Mouse (Mus musculus): ENCODE measurements around the gene Pusl1. TPM values are rescaled to one million over a fixed set of nuclear protein-coding genes. Genes with fewer than 3 reads are reported as not detected.

The Pusl1 gene
- polyA plus RNA-seq, 1 experiment from 2014 or later: 51.8 TPM

- Histone ChIP-seq H3K27me3 (ENCODE audit: control insufficient read depth, insufficient read depth, low read length) (no peaks in the 10 kb centered on the region), H3K36me3 (replicated peaks; ENCODE audit: control insufficient read depth, insufficient read depth) (peaks cover 46% of the 10 kb centered on the region), H3K4me3 (replicated peaks; ENCODE audit: low read length) (peak overlapping the region; percentile 97), H3K4me1 (replicated peaks; ENCODE audit: control insufficient read depth, insufficient read depth, low read length) (peaks cover 41% of the 10 kb centered on the region), H3K9me3 (ENCODE audit: control insufficient read depth, low read length) (no peaks in the 10 kb centered on the region), H3K4me2 (replicated peaks) (peak overlapping the region; percentile 75), H3K9ac (peak overlapping the region; percentile 92), H3K27ac (peak overlapping the region; percentile 99)
- ATAC-seq (ENCODE audit: low FRiP score) (peak; percentile 91), DNase-seq (ENCODE audit: low spot score) (peak; percentile 87)
- under 1% methylated on average over 56 of the region's 56 CpGs for WGBS
These were observed 436 bp upstream of the Pusl1 start for GRCm38 (mm10) chr4:155892017-155892416.

GRCm38 (mm10) chr4:155891011-155891471, 540 bp downstream of the Pusl1 start:
- H3K27ac ChIP-seq: peak overlapping the region; percentile 99; the same call in 1 of the 2 replicates

GRCm38 (mm10) chr4:155889316-155889715, 2.3 kb downstream of the Pusl1 start:
- H3K9me3 ChIP-seq (ENCODE audit: control insufficient read depth, low read length): no peaks in the 10 kb centered on the region
- 84% methylated on average over 5 of the region's 5 CpGs for WGBS
- DNase-seq (ENCODE audit: low spot score) (no peak), ATAC-seq (ENCODE audit: low FRiP score) (no peak)
- H3K4me1 ChIP-seq (replicated peaks; ENCODE audit: control insufficient read depth, insufficient read depth, low read length): peaks cover 27% of the 10 kb centered on the region
- H3K9ac ChIP-seq: no peak overlapping the region; the same call in 1 of the 2 replicates
- H3K27me3 ChIP-seq (ENCODE audit: control insufficient read depth, insufficient read depth, low read length): no peaks in the 10 kb centered on the region
- H3K27ac ChIP-seq: no peak overlapping the region
- H3K4me3 ChIP-seq (replicated peaks; ENCODE audit: low read length): no peak overlapping the region
- H3K36me3 ChIP-seq (replicated peaks; ENCODE audit: control insufficient read depth, insufficient read depth): peaks cover 58% of the 10 kb centered on the region
- no peak overlapping the region for H3K4me2 ChIP-seq (replicated peaks)

More at GRCm38 (mm10) chr4:155891011-155891471, 540 bp downstream of the Pusl1 start:
- no peaks in the 10 kb centered on the region for H3K9me3 ChIP-seq (ENCODE audit: control insufficient read depth, low read length)
- under 1% methylated on average over 34 of the region's 34 CpGs for WGBS
- peak overlapping the region; percentile 92 for H3K9ac ChIP-seq
- peak overlapping the region; percentile 75 for H3K4me2 ChIP-seq (replicated peaks)
- 0 out of 2 replicates have a peak, but pooled peaks have one; percentile 0 for ATAC-seq (ENCODE audit: low FRiP score)
- H3K4me1 ChIP-seq (replicated peaks; ENCODE audit: control insufficient read depth, insufficient read depth, low read length): peaks cover 41% of the 10 kb centered on the region
- peak overlapping the region; percentile 97 for H3K4me3 ChIP-seq (replicated peaks; ENCODE audit: low read length)
- H3K36me3 ChIP-seq (replicated peaks; ENCODE audit: control insufficient read depth, insufficient read depth): peaks cover 46% of the 10 kb centered on the region
- H3K27me3 ChIP-seq (ENCODE audit: control insufficient read depth, insufficient read depth, low read length): no peaks in the 10 kb centered on the region
- no peak for DNase-seq (ENCODE audit: low spot score)

- no peak for DNase-seq (ENCODE audit: low spot score)
- H3K4me1 ChIP-seq (replicated peaks; ENCODE audit: control insufficient read depth, insufficient read depth, low read length): peaks cover 16% of the 10 kb centered on the region
- H3K4me3 ChIP-seq (replicated peaks; ENCODE audit: low read length): no peak overlapping the region
- peaks cover 61% of the 10 kb centered on the region for H3K36me3 ChIP-seq (replicated peaks; ENCODE audit: control insufficient read depth, insufficient read depth)
- no peaks in the 10 kb centered on the region for H3K27me3 ChIP-seq (ENCODE audit: control insufficient read depth, insufficient read depth, low read length)
- ATAC-seq (ENCODE audit: low FRiP score): no peak
- no peaks in the 10 kb centered on the region for H3K9me3 ChIP-seq (ENCODE audit: control insufficient read depth, low read length)
- 96% methylated on average over 9 of the region's 9 CpGs for WGBS
- H3K9ac ChIP-seq: no peak overlapping the region
- no peak overlapping the region for H3K4me2 ChIP-seq (replicated peaks)
- H3K27ac ChIP-seq: no peak overlapping the region
These were observed 3.4 kb downstream of the Pusl1 start for GRCm38 (mm10) chr4:155888181-155888580.

- Histone ChIP-seq H3K9ac (no peak overlapping the region), H3K4me1 (replicated peaks; ENCODE audit: control insufficient read depth, insufficient read depth, low read length) (peaks cover 11% of the 10 kb centered on the region), H3K27ac (no peak overlapping the region), H3K36me3 (replicated peaks; ENCODE audit: control insufficient read depth, insufficient read depth) (peaks cover 61% of the 10 kb centered on the region), H3K4me3 (replicated peaks; ENCODE audit: low read length) (no peak overlapping the region), H3K4me2 (replicated peaks) (no peak overlapping the region), H3K27me3 (ENCODE audit: control insufficient read depth, insufficient read depth, low read length) (no peaks in the 10 kb centered on the region), H3K9me3 (ENCODE audit: control insufficient read depth, low read length) (no peaks in the 10 kb centered on the region)
- no peak for ATAC-seq (ENCODE audit: low FRiP score)
- WGBS: 85% methylated on average over 10 of the region's 10 CpGs
- DNase-seq (ENCODE audit: low spot score): no peak
These were observed 3.9 kb downstream of the Pusl1 start for GRCm38 (mm10) chr4:155887674-155888073.

- Histone ChIP-seq H3K4me2 (replicated peaks) (no peak overlapping the region), H3K4me1 (replicated peaks; ENCODE audit: control insufficient read depth, insufficient read depth, low read length) (peaks cover 11% of the 10 kb centered on the region), H3K36me3 (replicated peaks; ENCODE audit: control insufficient read depth, insufficient read depth) (peaks cover 61% of the 10 kb centered on the region), H3K27ac (no peak overlapping the region), H3K9me3 (ENCODE audit: control insufficient read depth, low read length) (no peaks in the 10 kb centered on the region), H3K4me3 (replicated peaks; ENCODE audit: low read length) (no peak overlapping the region), H3K27me3 (ENCODE audit: control insufficient read depth, insufficient read depth, low read length) (no peaks in the 10 kb centered on the region), H3K9ac (no peak overlapping the region)
- ATAC-seq (ENCODE audit: low FRiP score) (no peak), DNase-seq (ENCODE audit: low spot score) (no peak)
- 95% methylated on average over 5 of the region's 5 CpGs for WGBS
These were observed 5.3 kb downstream of the Pusl1 start for GRCm38 (mm10) chr4:155886330-155886729.

GRCm38 (mm10) chr4:155883587-155883986, 8.0 kb downstream of the Pusl1 start:
- Histone ChIP-seq H3K36me3 (replicated peaks; ENCODE audit: control insufficient read depth, insufficient read depth) (peaks cover 48% of the 10 kb centered on the region), H3K9ac (no peak overlapping the region), H3K4me3 (replicated peaks; ENCODE audit: low read length) (no peak overlapping the region), H3K4me1 (replicated peaks; ENCODE audit: control insufficient read depth, insufficient read depth, low read length) (no peaks in the 10 kb centered on the region), H3K9me3 (ENCODE audit: control insufficient read depth, low read length) (no peaks in the 10 kb centered on the region), H3K27ac (no peak overlapping the region), H3K27me3 (ENCODE audit: control insufficient read depth, insufficient read depth, low read length) (no peaks in the 10 kb centered on the region), H3K4me2 (replicated peaks) (no peak overlapping the region)
- ATAC-seq (ENCODE audit: low FRiP score) (no peak), DNase-seq (ENCODE audit: low spot score) (no peak)
- WGBS: 85% methylated on average over 3 of the region's 3 CpGs

GRCm38 (mm10) chr4:155871404-155871803, 20.2 kb downstream of the Pusl1 start:
- Histone ChIP-seq H3K9ac (no peak overlapping the region), H3K36me3 (replicated peaks; ENCODE audit: control insufficient read depth, insufficient read depth) (peaks cover 47% of the 10 kb centered on the region), H3K4me1 (replicated peaks; ENCODE audit: control insufficient read depth, insufficient read depth, low read length) (peaks cover 17% of the 10 kb centered on the region), H3K27ac (no peak overlapping the region), H3K9me3 (ENCODE audit: control insufficient read depth, low read length) (no peaks in the 10 kb centered on the region), H3K4me2 (replicated peaks) (no peak overlapping the region), H3K4me3 (replicated peaks; ENCODE audit: low read length) (no peak overlapping the region), H3K27me3 (ENCODE audit: control insufficient read depth, insufficient read depth, low read length) (no peaks in the 10 kb centered on the region)
- no peak for DNase-seq (ENCODE audit: low spot score)
- 95% methylated on average over 7 of the region's 7 CpGs for WGBS
- ATAC-seq (ENCODE audit: low FRiP score): no peak

GRCm38 (mm10) chr4:155869317-155870033, 22.1 kb downstream of the Pusl1 start, which contains the start of the genes Cptp and Ints11:
Cptp (minus strand) TSS chr4:155869440.
Ints11 (plus strand) TSS chr4:155869546.
- H3K4me2 ChIP-seq (replicated peaks): peak within 1 kb of the TSS; percentile 89
- DNase-seq (ENCODE audit: low spot score): peak; percentile 96
- under 1% methylated on average over 59 of the region's 63 CpGs for WGBS

More at GRCm38 (mm10) chr4:155869317-155870033, 22.1 kb downstream of the Pusl1 start, which contains the start of the genes Cptp and Ints11:
- Histone ChIP-seq H3K4me1 (replicated peaks; ENCODE audit: control insufficient read depth, insufficient read depth, low read length) (peaks cover 17% of the 10 kb centered on the region), H3K9me3 (ENCODE audit: control insufficient read depth, low read length) (no peaks in the 10 kb centered on the region), H3K9ac (peak within 1 kb of the TSS; percentile 72), H3K36me3 (replicated peaks; ENCODE audit: control insufficient read depth, insufficient read depth) (peaks cover 46% of the 10 kb centered on the region), H3K27me3 (ENCODE audit: control insufficient read depth, insufficient read depth, low read length) (no peaks in the 10 kb centered on the region), H3K27ac (peak within 1 kb of the TSS; percentile 77), H3K4me3 (replicated peaks; ENCODE audit: low read length) (peak within 1 kb of the TSS; percentile 50)
- peak; percentile 96 for ATAC-seq (ENCODE audit: low FRiP score)

All from hindbrain, embryonic 14.5 days (tissue).